In genomic region chr7:80419278-80419677, GRCm38 (mm10) we compare ENCODE assay signal across 25 mouse cellular contexts. TPM values are rescaled to one million over a fixed set of nuclear protein-coding genes. Genes with fewer than 3 reads are reported as not detected.
DNase-seq lines count a peak whose midpoint lies in the region; ATAC-seq and TF ChIP-seq lines count a peak whose summit lies in the region.
"Had no signal": no experiment of that assay in that cellular context is flagged by ENCODE, and none has a peak within 500 bp of the region (broad histone marks: within the 10 kb centered on the region; RNA-seq: fewer than 3 reads in every experiment).

No protein-coding gene starts in this region.

- no peaks in the 10 kb centered on the region for H3K79me2 ChIP-seq in MEL (ENCODE audit: control insufficient read depth, insufficient read depth, low read length, poor library complexity)

- peaks cover 6% of the 10 kb centered on the region; the same call in 1 of the 2 replicates for H3K4me1 ChIP-seq in lung, postnatal 0 days (ENCODE audit: insufficient read depth, low read depth, low read length)
- H3K4me1 ChIP-seq in MEL (ENCODE audit: control insufficient read depth in 1 of 2, insufficient read depth in 2 of 2, low read length in 2 of 2): peaks cover 17 to 55% of the 10 kb centered on the region in 2 experiments
- H3K4me1 ChIP-seq: hindbrain, embryonic 12.5 days had no signal

- ATAC-seq in lung, postnatal 0 days: peak; percentile 44
- ATAC-seq: activated CD4-positive, CD25-positive, alpha-beta regulatory T cell, adult 4 months; forebrain, embryonic 14.5 days; hindbrain, embryonic 16.5 days had no signal

- TF ChIP-seq POLR2A in MEL (IDR thresholded peaks at IDR 0.05; ENCODE audit: control insufficient read depth in 1 of 2, insufficient read depth in 1 of 2, low read depth in 1 of 2, low read length in 2 of 2, poor library complexity in 1 of 2): no peak

- H3K36me3 ChIP-seq in lung, postnatal 0 days (ENCODE audit: insufficient read depth, low read length): no peaks in the 10 kb centered on the region
- peaks cover 0 to 41% of the 10 kb centered on the region in 2 experiments; a peak in 2 of 4 replicates for H3K36me3 ChIP-seq in MEL (ENCODE audit: control insufficient read depth in 1 of 2, insufficient read depth in 2 of 2, low read length in 2 of 2)
- H3K36me3 ChIP-seq: embryonic facial prominence, embryonic 15.5 days; forebrain, embryonic 10.5 days; heart, embryonic 10.5 days; hindbrain, embryonic 12.5 days had no signal

- 28% methylated on average over 3 of the region's 3 CpGs for WGBS in lung, postnatal 0 days

- DNase-seq in adrenal gland, adult 2 months: peak; percentile 32
- DNase-seq in adrenal gland, postnatal 4 days (ENCODE audit: low spot score in 2 of 2): no peak
- DNase-seq in lung, postnatal 0 days (ENCODE audit: low spot score): no peak
- no peak for DNase-seq in lung, postnatal 25 days (ENCODE audit: low spot score)
- DNase-seq in MEL (ENCODE audit: low read depth, low spot score): peak; percentile 58
- DNase-seq in c-Kit-positive CD71-positive TER-119-positive erythroid progenitor cells, embryonic 14.5 days (ENCODE audit: low spot score): no peak
- no peak for DNase-seq in layer of hippocampus, postnatal 10 days (ENCODE audit: low spot score in 2 of 2)
- DNase-seq: adrenal gland, postnatal 25 days; cerebellum, adult 11 months; cerebellum, adult 8-10 months; cerebellum, postnatal 14 days; embryo, embryonic 11 days; gastrocnemius, adult 2 months; heart, adult 18-20 months; heart, postnatal 10 days; heart, postnatal 4 days had no signal

- no peaks in the 10 kb centered on the region for H3K9me3 ChIP-seq in lung, postnatal 0 days (ENCODE audit: low read length)
- H3K9me3 ChIP-seq in MEL (replicated peaks; ENCODE audit: insufficient read depth, low read length): no peaks in the 10 kb centered on the region
- H3K9me3 ChIP-seq: embryonic facial prominence, embryonic 15.5 days; forebrain, embryonic 10.5 days; heart, embryonic 10.5 days; hindbrain, embryonic 12.5 days had no signal

- H3K9ac ChIP-seq in lung, postnatal 0 days (replicated peaks; ENCODE audit: low read depth): no peak overlapping the region
- H3K9ac ChIP-seq in MEL (ENCODE audit: control insufficient read depth, low read depth, low read length, poor library complexity, severe bottlenecking): no peak overlapping the region
- H3K9ac ChIP-seq: embryonic facial prominence, embryonic 15.5 days; hindbrain, embryonic 12.5 days had no signal

- no peak overlapping the region for H3K4me2 ChIP-seq in lung, postnatal 0 days (replicated peaks; ENCODE audit: low read depth, low read length)
- H3K4me2 ChIP-seq: embryonic facial prominence, embryonic 15.5 days; hindbrain, embryonic 12.5 days had no signal

- no peak overlapping the region for H3K4me3 ChIP-seq in lung, postnatal 0 days (ENCODE audit: low read depth, low read length)
- no peak overlapping the region for H3K4me3 ChIP-seq in MEL (ENCODE audit: control insufficient read depth in 1 of 2, insufficient read depth in 1 of 2, low read depth in 2 of 2, low read length in 2 of 2)
- H3K4me3 ChIP-seq: embryonic facial prominence, embryonic 15.5 days; erythroblast, embryonic 14.5 days; forebrain, embryonic 10.5 days; gastrocnemius, adult 2 months; heart, embryonic 10.5 days; hindbrain, embryonic 12.5 days had no signal

- TF ChIP-seq RAD21 in MEL (IDR thresholded peaks at IDR 0.05; ENCODE audit: low read depth, low read length): no peak

- peak; percentile 54; the same call in 1 of the 2 replicates for TF ChIP-seq EP300 in lung, postnatal 0 days (IDR thresholded peaks at IDR 0.05)
- TF ChIP-seq EP300 in MEL (IDR thresholded peaks at IDR 0.05; ENCODE audit: low read depth in 1 of 2, low read length in 2 of 2): peak; percentile 36 to 38; a peak in 3 of 4 replicates

- TF ChIP-seq CTCF in lung, postnatal 0 days (IDR thresholded peaks at IDR 0.05): no peak
- TF ChIP-seq CTCF in MEL (IDR thresholded peaks at IDR 0.05 in 2 of 3, conservative IDR thresholded peaks at IDR 0.05 in 1 of 3; ENCODE audit: control insufficient read depth in 1 of 3, insufficient read depth in 1 of 3, low read depth in 2 of 3, low read length in 3 of 3, poor library complexity in 1 of 3, severe bottlenecking in 1 of 3): no peak

- H3K27me3 ChIP-seq in lung, postnatal 0 days (replicated peaks; ENCODE audit: insufficient read depth, low read length): no peaks in the 10 kb centered on the region
- no peaks in the 10 kb centered on the region for H3K27me3 ChIP-seq in MEL (ENCODE audit: control insufficient read depth in 1 of 2, insufficient read depth in 2 of 2, low read length in 2 of 2)
- H3K27me3 ChIP-seq: CH12.LX; embryonic facial prominence, embryonic 15.5 days; hindbrain, embryonic 12.5 days had no signal

- no peak overlapping the region for H3K27ac ChIP-seq in lung, postnatal 0 days (ENCODE audit: low read length)
- peak overlapping the region; percentile 26 for H3K27ac ChIP-seq in MEL (ENCODE audit: control insufficient read depth, low read depth, low read length)
- H3K27ac ChIP-seq: embryonic facial prominence, embryonic 15.5 days; forebrain, embryonic 10.5 days; gastrocnemius, adult 2 months; heart, embryonic 10.5 days; hindbrain, embryonic 12.5 days had no signal

TF ChIP-seq in MEL, 35 proteins besides CTCF, POLR2A, EP300 and RAD21:
- no peak for TF ChIP-seq UBTF (IDR thresholded peaks at IDR 0.05; ENCODE audit: borderline replicate concordance, insufficient read depth, low read depth, low read length)
- peak; percentile 27; the same call in 1 of the 2 replicates for TF ChIP-seq GATA1 (IDR thresholded peaks at IDR 0.05; ENCODE audit: low read depth, low read length)
- peak; percentile 73 for TF ChIP-seq ETS1 (IDR thresholded peaks at IDR 0.05; ENCODE audit: low read depth, low read length)
- TF ChIP-seq E2F4 (IDR thresholded peaks at IDR 0.05; ENCODE audit: borderline replicate concordance, low read depth, low read length): no peak
- TF ChIP-seq TAL1 (IDR thresholded peaks at IDR 0.05; ENCODE audit: low read length): no peak
- TF ChIP-seq MAZ (IDR thresholded peaks at IDR 0.05; ENCODE audit: low read depth, low read length): 0 out of 2 replicates have a peak, but pooled peaks have one; percentile 52
- TF ChIP-seq CHD1 (IDR thresholded peaks at IDR 0.05; ENCODE audit: low read depth, low read length): no peak
- TF ChIP-seq RCOR1 (IDR thresholded peaks at IDR 0.05; ENCODE audit: low read depth, low read length): no peak
- no peak for TF ChIP-seq HCFC1 (IDR thresholded peaks at IDR 0.05; ENCODE audit: low read depth, low read length)
- TF ChIP-seq USF2 (IDR thresholded peaks at IDR 0.05; ENCODE audit: borderline replicate concordance in 1 of 2, insufficient read depth in 1 of 2, low read depth in 1 of 2, low read length in 2 of 2): no peak

RNA-seq across cellular contexts. Expression of gene Furin, which starts 14.0 kb away (rescaled TPM):
- 100 to 1,000 TPM; 158 to 185 TPM for total RNA-seq in adrenal gland, adult 2 months (2021)
- 225 and 227 TPM in 2 replicates for polyA plus RNA-seq in adrenal gland, adult 2 months (2012; rRNA removed)
- total RNA-seq in adrenal gland, postnatal 4 days (2021): 100 to 1,000 TPM; 137 to 140 TPM
- polyA plus RNA-seq in lung, postnatal 0 days (2015; fragmentation: Nextera tagmentation; extraction: Ambion mirVana): 24.4 and 27.3 TPM in 2 replicates
- 11.6 and 13.7 TPM in 2 replicates for total RNA-seq in MEL (2012; rRNA removed)
- polyA plus RNA-seq in MEL (2012; ENCODE audit: insufficient read depth in 1 of 2, insufficient read length in 2 of 2, low read depth in 1 of 2, low replicate concordance in 2 of 2, missing spikeins in 1 of 2): 10 to 100 TPM in 1 of 2 experiments, not detected in 1; 32.3 TPM
- total RNA-seq in layer of hippocampus, postnatal 10 days (2021): 10 to 100 TPM; 53.6 to 56.6 TPM

RNA-seq across cellular contexts. Expression of gene Fes, which starts 31.5 kb away (rescaled TPM):
- total RNA-seq in adrenal gland, adult 2 months (2021): 10 to 100 TPM in 1 of 2 experiments, 1 to 10 TPM in 1; 7.9 to 13.0 TPM
- polyA plus RNA-seq in adrenal gland, adult 2 months (2012; rRNA removed): 13.1 and 14.8 TPM in 2 replicates
- 10 to 100 TPM; 19.3 to 21.1 TPM for total RNA-seq in adrenal gland, postnatal 4 days (2021)
- 23.5 and 26.4 TPM in 2 replicates for polyA plus RNA-seq in lung, postnatal 0 days (2015; fragmentation: Nextera tagmentation; extraction: Ambion mirVana)
- 1.3 and 2.7 TPM in 2 replicates for total RNA-seq in MEL (2012; rRNA removed)
- polyA plus RNA-seq in MEL (2012; ENCODE audit: insufficient read depth in 1 of 2, insufficient read length in 2 of 2, low read depth in 1 of 2, low replicate concordance in 2 of 2, missing spikeins in 1 of 2): 1 to 10 TPM in 1 of 2 experiments, not detected in 1; 6.6 TPM
- 10 to 100 TPM in 1 of 2 experiments, 1 to 10 TPM in 1; 5.2 to 10.6 TPM for total RNA-seq in layer of hippocampus, postnatal 10 days (2021)

RNA-seq across cellular contexts. Expression of gene Man2a2, which starts 48.1 kb away (rescaled TPM):
- 10 to 100 TPM; 77.2 to 99.3 TPM for total RNA-seq in adrenal gland, adult 2 months (2021)
- polyA plus RNA-seq in adrenal gland, adult 2 months (2012; rRNA removed): 252 and 304 TPM in 2 replicates
- total RNA-seq in adrenal gland, postnatal 4 days (2021): 100 to 1,000 TPM; 106 to 111 TPM
- polyA plus RNA-seq in lung, postnatal 0 days (2015; fragmentation: Nextera tagmentation; extraction: Ambion mirVana): 8.5 and 9.6 TPM in 2 replicates
- 17.4 and 19.2 TPM in 2 replicates for total RNA-seq in MEL (2012; rRNA removed)
- 10 to 100 TPM in 1 of 2 experiments, not detected in 1; 38.6 TPM for polyA plus RNA-seq in MEL (2012; ENCODE audit: insufficient read depth in 1 of 2, insufficient read length in 2 of 2, low read depth in 1 of 2, low replicate concordance in 2 of 2, missing spikeins in 1 of 2)
- total RNA-seq in layer of hippocampus, postnatal 10 days (2021): 100 to 1,000 TPM; 106 to 115 TPM

Comparison
In these comparisons a context has a peak if more than half of its experiments do, and no peak if none do; other contexts are left out.
1. DNase-seq: peak in adrenal gland, adult 2 months (single experiment) and MEL (single experiment); none in adrenal gland, postnatal 4 days (0 of 2), lung, postnatal 0 days (single experiment), lung, postnatal 25 days (single experiment), c-Kit-positive CD71-positive TER-119-positive erythroid progenitor cells, embryonic 14.5 days (single experiment) and layer of hippocampus, postnatal 10 days (0 of 2).